Mouse (Mus musculus): ENCODE measurements around the gene Pxn. TPM values are rescaled to one million over a fixed set of nuclear protein-coding genes. Genes with fewer than 3 reads are reported as not detected.
A peak's percentile ranks its signal among the peaks of the same experiment; 100 is the strongest.
"Not testable (repeated sequence)": the region's sequence is repeated elsewhere in the genome, so short reads cannot be mapped to it uniquely, and the experiment has no call there.

The Pxn gene
- total RNA-seq, 2 experiments from 2014 or later = 58.9 to 64.7 TPM

DNA sequence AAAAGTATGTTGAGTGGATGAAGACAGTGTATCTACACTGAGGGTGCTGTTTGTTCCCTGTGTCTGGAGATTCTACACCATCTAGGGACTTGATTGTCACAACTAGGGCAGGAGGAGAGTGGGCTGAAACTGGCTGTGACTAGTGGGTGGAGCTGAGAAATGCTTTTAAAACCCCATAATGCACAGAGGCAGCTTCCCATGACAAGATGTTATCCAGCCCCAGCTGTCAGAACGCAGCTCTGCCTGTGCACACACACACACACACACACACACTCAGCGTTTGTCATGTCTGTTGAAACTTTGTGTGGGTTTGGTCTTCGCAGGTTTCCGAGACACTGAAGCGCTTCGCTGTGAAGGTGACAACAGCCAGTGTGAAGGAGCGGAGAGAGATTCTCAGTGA is 64.6 kb downstream of the Pxn start:
- no peak for DNase-seq
- intact Hi-C loops (cut with DNase I) = no loop called here

DNA sequence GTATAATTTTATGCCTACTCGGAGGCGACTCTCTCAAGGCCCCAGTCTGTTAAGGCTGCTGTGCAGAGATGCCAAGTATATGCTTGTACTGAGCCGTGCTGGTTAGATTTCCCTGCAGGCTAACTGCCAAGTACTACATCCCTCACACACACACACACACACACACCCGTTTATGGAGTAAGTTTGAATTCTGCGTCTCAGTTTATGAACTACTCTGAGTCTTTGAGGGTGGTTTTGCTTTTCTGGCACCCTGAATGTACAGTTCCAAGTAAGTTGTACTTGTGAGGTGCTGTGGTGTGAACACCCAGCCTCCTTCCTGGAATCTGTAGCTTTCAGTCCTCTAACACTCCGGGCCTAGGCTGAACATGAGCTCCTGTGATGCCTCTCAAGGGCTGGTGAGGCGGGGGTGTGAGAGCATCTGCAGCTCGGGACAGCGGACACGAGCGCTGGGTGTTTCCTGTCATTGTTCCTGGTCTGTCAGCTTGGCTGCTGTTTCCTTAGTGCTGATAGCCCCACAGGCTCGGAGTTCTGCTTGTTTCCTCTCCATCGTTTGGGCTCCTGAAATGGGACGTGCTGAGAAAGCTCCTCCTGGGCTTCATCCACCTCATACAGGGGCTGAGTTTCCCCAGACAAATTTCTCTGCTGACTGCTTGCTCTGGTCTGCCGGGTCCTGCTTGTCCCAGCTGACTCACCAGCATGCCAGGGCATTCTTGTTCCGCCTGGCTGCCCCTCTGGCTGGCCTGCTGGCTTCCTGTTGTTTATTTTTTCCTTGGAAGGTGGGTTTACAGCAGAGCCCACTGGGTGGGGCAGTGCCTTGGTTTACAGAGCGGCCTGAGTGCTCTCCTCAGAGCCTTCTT is 66.4 kb downstream of the Pxn start:
- peak; percentile 68 to 73 for DNase-seq
- intact Hi-C loops (cut with DNase I) = no loop called here

DNA sequence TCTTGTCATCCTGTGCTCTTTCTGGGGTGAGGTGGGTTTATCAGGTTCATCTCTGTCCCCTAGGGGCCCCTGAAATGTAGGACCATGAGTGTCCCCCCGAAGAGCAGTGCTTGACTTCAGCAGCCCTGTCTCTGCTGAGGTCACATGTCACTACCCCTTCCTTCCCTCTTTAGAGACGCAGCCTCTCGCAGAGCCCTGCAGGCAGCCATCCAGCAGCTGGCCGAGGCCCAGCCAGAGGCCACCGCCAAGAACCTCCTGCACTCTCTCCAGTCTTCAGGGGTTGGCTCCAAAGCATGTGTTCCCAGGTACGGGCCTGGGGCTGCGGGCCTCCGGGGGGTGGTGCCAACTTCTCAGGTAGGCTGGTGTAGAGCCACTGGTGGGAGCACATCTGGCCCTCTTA is 68.5 kb downstream of the Pxn start:
- intact Hi-C loops (cut with DNase I) = no loop called here
- peak; percentile 87 to 89 for DNase-seq

DNA sequence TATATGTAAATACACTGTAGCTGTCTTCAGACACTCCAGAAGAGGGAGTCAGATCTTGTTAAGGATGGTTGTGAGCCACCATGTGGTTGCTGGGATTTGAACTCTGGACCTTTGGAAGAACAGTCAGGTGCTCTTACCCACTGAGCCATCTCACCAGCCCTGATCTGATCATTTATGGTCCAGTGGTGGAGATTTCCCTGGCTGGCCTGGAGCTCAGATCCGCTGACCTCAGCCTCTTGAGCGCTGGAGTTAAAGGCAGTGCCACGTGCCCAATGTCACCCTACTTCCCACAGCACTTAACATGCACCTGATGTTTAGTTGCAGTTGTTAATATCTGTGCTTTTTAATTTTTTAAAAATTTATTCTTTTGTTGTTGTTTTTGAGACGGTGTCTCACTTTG is 71.2 kb downstream of the Pxn start:
- DNase-seq; intact Hi-C loops (cut with DNase I): not testable (repeated sequence)

DNA sequence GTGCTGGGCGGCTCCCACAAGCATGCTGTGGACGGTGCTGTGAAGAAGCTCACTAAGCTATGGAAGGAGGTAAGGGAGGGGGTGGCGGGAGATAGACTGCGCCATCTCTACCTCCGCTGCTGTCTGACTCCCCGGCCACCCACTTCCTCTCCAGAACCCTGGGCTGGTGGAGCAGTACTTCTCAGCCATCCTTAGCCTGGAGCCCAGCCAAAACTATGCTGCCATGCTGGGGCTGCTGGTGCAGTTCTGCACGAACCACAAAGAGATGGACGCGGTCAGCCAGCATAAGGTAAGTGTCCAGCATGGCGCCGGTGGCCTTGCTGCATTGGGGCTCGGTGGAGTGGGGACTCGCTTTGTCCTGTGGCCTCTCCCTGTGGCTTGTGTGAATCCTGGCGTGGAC is 72.4 kb downstream of the Pxn start:
- intact Hi-C loops (cut with DNase I) = no loop called here
- no peak for DNase-seq

DNA sequence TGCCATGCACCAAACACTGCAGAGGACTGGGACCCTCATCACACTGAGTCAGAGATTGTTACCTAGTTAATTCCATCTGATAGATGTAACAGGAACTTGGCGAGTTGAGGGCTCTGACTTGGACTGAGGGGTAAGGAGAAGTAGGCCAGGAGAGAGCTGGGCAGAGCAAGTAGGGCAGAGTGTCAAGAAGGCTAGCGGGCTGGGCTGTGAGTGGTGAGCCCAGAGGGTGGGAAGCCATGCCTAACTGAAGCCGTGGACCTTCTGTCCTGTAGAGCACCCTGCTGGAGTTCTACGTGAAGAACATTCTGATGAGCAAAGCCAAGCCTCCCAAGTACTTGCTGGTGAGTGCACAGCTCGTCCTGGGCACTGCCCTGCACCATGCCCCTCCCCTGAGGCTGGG is 72.9 kb downstream of the Pxn start:
- intact Hi-C loops (cut with DNase I) = no loop called here
- DNase-seq = no peak

DNA sequence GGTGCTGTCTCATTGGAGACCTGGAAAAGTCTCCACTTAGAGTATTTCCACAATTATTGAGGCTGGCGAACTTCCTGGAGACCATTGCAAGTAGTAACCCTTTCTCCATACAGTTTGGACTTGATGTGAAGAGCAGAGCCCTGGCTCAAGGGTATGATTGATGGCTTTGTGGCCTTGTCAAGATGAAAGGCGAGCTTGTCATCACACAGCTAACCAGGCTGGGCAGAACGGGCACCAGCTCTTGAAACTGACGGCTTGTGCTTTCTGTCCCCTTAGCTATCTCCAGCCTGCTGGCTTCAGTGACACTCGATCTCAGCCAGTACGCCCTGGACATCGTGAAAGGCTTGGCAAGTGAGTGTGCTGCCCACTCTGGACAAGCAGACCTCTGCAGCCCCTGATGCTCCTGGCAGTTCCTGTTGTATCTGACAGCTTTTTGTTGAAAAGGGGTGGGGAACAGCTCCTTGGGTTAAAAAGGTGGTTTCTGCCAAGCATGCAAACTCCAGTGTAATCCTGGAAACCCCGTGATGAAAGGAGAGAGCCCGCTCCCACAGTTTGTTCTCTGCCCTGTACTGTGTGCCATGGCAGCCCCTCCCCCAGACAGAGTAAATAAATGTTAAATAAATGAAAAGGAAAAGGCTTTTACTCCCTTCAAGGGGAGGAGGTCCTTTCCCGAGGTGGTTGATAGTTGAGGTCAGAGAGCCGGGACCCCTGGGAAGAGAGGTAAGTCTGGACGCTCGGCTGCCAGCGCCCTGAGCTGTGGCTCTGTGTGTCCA is 73.9 kb downstream of the Pxn start:
- DNase-seq = no peak

DNA sequence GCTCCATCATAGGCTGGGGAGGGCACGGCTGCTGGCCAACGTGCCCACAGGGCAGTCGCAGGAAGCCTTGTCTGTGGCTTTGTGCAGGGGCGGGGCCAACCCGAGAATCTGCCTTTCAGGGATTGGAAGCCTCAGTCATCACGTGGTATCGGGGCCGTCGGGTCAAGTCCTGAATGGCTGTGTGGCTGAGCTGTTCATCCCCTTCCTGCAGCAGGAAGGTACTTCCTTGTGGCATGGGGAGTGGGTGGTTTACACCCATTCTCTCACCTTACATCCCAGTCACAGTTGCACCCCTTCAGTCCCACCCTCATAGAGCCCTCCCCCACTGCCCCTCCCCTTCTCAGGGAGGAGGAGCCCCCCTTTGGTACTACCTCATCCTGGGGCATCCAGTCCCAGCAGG is 75.2 kb downstream of the Pxn start:
- DNase-seq = no peak
- intact Hi-C loops (cut with DNase I) = no loop called here

More for the DNA sequence above, 73.9 kb downstream of the Pxn start:
- intact Hi-C loops (cut with DNase I) = no loop called here

DNA sequence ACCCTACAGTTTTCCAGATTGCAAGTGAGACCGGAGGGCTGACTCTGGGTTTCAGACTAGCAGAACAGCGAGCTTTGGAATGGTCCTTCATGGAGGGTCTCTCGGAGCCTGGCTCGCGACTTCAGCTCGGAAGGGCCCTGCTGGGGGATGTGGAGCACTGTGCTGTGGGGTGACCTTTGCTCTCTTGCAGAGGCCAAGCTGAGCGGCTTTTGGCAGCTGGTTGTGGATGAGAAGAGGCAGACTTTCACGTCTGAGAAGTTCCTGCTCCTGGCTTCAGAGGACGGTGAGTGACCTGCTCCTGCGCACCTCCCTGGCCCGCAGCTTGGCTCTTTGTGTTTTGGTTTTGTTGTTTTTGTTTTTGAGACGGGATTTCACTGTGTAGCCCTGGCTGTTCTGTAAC is 79.1 kb downstream of the Pxn start:
- intact Hi-C loops (cut with DNase I) = no loop called here
- DNase-seq = no peak

DNA sequence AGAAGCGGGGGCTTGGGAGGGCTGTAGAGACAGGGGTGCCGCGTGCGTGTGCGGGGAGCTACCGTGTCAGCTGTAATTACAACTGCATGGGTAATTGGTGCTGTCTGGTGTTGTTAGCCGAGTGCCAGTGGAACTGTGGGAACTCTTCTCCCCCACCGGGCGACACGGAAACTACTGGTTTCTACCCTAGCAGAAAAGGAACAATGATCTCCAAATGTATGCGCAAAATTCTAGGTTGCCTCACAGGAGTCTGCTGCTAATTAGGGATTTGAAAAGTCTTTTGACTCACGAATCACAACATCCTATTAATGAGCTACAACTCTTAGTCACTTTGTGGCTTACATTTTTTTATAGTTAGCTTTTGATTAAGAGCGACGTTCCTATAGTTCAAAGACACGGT is 79.7 kb downstream of the Pxn start:
- no peak for DNase-seq
- intact Hi-C loops (cut with DNase I) = no loop called here

DNA sequence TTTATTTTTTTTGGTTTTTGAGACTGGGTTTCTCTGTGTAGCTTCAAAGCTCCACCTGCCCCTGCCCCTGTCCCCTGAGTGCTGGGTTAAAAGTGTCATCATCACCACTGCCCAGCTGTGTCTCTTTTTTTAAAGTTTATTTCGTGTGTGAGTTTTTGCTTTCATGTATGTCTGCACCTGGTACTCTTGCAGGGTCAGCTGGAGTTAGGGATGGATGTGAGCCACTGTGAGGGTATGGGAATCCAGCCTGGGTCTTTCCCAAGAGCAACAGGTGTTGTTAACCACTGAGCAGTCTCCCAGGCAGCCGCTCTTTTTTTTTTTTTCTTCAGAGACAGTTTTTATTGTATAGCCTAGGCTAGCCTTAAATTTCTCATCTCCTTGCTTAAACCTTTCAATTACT is 80.3 kb downstream of the Pxn start:
- intact Hi-C loops (cut with DNase I) = no loop called here
- no peak for DNase-seq

DNA sequence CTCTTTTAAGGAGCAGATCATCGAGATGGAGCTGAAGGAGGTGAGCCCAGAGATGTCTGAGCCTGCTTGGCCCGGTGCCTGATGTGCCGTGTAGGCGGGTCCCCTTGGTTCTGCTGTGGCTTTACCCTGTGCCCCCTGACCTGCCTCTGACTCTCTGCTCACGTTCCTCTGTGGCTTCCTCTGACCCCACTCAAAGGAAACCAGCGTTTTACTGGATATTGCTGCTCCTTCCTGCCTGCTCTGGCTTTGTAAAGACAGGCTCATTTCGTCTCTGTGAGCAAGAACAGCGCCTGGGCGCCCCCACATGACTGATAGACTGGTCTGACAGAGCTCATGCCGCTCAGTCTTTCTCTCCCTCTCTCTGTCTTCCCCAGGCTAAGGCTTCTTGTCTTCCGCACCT is 84.6 kb downstream of the Pxn start:
- no peak for DNase-seq
- intact Hi-C loops (cut with DNase I) = no loop called here

DNA sequence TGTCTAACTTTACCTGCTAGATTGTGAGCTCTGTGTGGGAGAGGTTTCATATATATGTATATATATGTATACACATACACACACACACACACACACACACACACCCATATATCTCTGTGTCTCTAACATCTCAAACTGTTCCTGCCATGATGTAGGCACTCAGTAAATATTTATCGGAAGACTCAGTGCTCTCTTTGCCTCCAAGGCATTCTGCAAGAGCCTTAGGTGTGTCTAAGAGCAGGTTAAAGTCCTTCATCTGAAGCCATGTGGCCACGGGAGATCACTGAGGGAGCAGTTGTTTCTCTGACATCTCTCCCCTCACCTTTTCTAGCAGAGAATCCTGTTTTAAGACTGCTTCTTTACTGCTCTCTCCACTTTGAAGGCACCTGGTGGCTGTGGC is 85.0 kb downstream of the Pxn start:
- no peak for DNase-seq
- intact Hi-C loops (cut with DNase I) = no loop called here

DNA sequence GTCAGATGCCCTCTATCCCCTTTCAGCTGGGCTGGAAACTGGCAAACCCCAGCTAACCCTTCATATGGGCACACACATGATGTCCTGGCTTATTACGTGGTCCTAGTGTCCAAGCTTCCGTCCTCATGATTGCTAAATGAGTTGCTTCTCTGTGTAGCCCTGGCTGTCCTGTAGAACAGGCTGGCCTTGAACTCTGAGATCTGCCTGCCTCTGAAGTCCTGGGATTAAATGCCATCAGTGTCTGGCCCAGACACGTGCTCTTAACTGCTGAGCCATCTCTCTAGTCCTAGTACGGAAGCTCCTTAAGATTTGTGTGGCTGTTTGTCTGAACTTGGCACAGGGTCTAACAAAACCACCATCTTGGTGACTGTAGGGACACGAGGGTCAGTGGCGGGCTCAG is 97.1 kb downstream of the Pxn start:
- DNase-seq = no peak
- intact Hi-C loops (cut with DNase I) = no loop called here

Small RNAs within 50 kb of the gene (microRNA-seq; reads per million reads assigned to microRNA genes)
- 0 to 0.24 reads per million in 2 experiments for gene Mir7029

Other genes starting within 250 kb of the Pxn start
- 100 to 1,000 TPM; 296 to 317 TPM for gene Rnf10, start 233.8 kb upstream of the Pxn start, total RNA-seq (2021)
- gene Coq5, start 227.0 kb upstream of the Pxn start, total RNA-seq (2021) = 100 to 1,000 TPM; 131 to 134 TPM
- gene Dynll1, start 205.7 kb upstream of the Pxn start, total RNA-seq (2021) = 100 to 1,000 TPM; 183 to 245 TPM
- gene Srsf9, start 179.5 kb upstream of the Pxn start, total RNA-seq (2021) = 10 to 100 TPM; 35.5 to 39.1 TPM
- 10 to 100 TPM; 16.7 to 18.2 TPM for gene Gatc, start 165.5 kb upstream of the Pxn start, total RNA-seq (2021)
- gene Triap1, start 165.5 kb upstream of the Pxn start, total RNA-seq (2021) = 10 to 100 TPM; 23.2 to 24.3 TPM
- gene Cox6a1, start 157.7 kb upstream of the Pxn start, total RNA-seq (2021) = 100 to 1,000 TPM; 464 to 577 TPM
- gene Msi1, start 77.1 kb upstream of the Pxn start, total RNA-seq (2021) = 1 to 10 TPM; 3.1 to 4.3 TPM
- gene Pla2g1b, start 40.4 kb upstream of the Pxn start, total RNA-seq (2021) = not detected
- 10 to 100 TPM; 14.3 to 20.2 TPM for gene Sirt4, start 22.0 kb upstream of the Pxn start, total RNA-seq (2021)
- 100 to 1,000 TPM; 788 to 793 TPM for gene Rplp0, start 52.8 kb downstream of the Pxn start, total RNA-seq (2021)
- 10 to 100 TPM; 47.2 to 51.7 TPM for gene Gcn1l1, start 58.6 kb downstream of the Pxn start, total RNA-seq (2021)
- gene Rab35, start 125.2 kb downstream of the Pxn start, total RNA-seq (2021) = 10 to 100 TPM; 51.0 to 52.2 TPM
- gene Bicdl1, start 224.9 kb downstream of the Pxn start, total RNA-seq (2021) = 1 to 10 TPM; 7.2 to 9.7 TPM